In the genomic region with DNA sequence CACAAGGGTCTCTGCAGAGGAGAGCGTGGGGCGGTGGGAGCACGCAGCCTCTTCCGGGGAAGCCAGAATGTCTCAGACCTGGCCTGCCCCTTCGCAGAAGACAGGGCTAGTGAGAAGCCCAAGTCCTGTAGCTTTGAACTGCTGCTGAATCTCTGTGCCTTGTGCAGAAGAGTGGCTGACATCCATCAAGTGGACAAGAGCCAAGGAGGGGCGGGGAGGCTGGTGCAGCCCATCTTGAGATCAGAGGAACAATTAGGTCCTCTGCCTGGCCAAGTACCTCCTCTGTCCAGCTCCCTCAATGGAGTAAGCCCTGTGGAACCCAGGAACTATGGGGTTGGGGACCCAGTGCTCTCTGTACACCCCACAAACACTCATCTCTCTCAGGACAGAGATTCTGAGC, we compare ENCODE assay signal across 9 mouse cellular contexts.
"Had no signal": no experiment of that assay in that cellular context is flagged by ENCODE, and none has a peak within 500 bp of the region (broad histone marks: within the 10 kb centered on the region; RNA-seq: fewer than 3 reads in every experiment).

No protein-coding gene starts in this region.

- DNase-seq: liver, postnatal 0 days; lung, adult 2 months; lung, postnatal 14 days; lung, postnatal 36 days; midbrain, embryonic 14.5 days; right cerebral cortex, postnatal 14 days; thymus, adult 2 months; thymus, postnatal 25 days; thymus, postnatal 4 days had no signal
